Mouse (Mus musculus): ENCODE results near the gene Srpk1.
"Not testable (repeated sequence)": the region's sequence is repeated elsewhere in the genome, so short reads cannot be mapped to it uniquely, and the experiment has no call there.

Gene Srpk1

DNA sequence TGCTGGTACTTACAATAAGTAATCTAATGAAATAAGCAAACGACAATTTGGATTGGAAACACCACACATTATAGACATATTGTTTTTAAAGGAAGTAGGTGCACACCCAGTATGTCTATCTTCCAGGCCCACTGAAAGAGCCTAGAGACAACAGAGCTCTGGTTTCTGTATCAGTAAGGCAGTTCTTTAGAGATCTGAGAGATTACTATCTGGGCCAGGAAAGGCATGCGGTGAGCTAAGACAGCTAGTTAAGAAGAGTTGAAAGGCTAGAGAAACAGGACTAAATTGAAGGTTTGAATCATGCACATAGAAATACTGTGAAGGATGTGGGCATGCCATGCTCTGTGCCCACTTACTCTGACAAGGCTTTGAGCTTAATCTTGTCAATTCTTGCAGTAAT, 9.9 kb downstream of the Srpk1 start:
- DNase-seq, result no peak

DNA sequence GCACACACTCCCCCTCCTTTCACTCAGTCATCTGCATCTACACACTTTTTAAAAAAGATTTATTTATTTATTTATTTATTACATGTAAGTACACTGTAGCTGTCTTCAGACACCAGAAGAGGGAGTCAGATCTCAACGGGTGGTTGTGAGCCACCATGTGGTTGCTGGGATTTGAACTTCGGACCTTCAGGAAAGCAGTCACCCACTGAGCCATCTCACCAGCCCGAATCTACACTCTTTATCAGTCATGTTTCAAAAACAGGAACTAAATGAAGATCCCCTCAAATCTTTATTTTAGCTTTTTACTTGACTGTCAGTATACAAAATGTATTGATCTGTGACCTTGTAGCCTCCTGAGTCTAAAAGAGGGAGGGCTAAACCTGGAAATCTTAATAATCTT, 13.0 kb downstream of the Srpk1 start:
- DNase-seq, result no peak

DNA sequence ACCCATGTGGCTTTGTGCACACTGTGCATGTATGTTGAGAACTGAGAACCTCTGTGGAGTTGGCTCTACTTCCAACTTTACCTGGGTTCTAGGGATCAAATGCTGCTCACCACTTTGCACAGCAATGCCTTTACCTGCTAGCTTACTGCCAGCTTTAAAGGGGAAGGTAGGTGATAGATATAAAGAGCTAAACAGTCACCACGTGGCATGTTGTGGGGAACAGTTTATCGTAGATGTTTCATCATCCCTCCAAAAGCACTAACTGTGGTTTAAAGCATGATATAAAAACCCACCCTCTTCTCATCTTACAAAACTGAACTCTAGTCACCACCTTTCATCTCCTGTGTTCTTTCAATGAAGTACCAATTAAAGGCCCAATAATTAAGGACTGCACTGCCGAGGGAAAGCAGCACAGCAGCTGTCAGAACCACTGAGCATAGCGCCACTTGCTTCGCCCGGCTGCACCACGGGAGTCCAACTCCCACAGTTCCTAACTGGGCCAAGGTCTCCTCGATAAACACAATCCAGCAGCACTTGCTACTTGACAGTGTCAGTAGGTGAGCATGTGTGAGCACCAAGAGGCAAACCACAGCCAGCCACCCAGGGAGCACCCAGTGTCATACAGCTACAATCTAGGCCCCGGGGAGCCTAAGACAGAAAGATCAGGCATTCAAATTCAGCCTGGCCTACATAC, 20.8 kb downstream of the Srpk1 start:
- DNase-seq, result no peak

DNA sequence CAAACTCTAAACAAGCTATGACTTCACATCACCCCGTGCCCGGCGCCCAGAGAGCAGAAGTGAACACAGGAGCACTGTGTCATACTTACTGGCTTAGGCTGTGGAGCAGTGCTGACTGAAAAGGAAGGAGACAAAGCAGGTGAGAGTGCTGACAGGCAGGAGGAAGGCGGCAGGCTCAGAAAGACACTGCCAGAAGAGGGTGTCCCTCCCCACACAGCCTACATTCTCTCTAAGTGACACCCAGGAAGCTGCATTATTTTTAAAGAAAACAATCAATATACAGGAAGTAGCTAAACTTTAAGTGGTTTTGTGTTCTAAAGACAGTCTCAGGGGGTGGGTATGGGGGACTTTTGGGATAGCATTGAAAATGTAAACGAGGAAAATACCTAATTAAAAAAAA, 21.7 kb downstream of the Srpk1 start:
- DNase-seq, result no peak

DNA sequence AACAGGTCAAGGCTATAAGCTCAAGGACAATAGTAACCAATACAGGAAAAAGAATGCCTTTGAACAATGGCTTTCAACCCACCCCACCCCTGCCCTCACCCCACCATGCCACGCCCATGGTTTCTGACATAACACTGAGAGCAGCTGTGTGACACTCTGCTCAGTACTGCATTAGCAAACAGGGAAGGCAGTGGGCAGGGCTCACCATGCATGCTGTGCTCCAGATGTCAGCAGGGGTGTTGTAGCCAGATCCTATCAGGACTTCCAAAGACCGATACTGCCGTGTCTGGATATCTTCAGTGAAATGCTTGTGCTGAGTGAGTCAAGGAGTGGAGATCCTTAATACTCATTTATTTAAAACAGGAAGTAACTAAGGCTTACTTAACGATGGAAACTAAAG, 28.5 kb downstream of the Srpk1 start:
- no peak for DNase-seq

DNA sequence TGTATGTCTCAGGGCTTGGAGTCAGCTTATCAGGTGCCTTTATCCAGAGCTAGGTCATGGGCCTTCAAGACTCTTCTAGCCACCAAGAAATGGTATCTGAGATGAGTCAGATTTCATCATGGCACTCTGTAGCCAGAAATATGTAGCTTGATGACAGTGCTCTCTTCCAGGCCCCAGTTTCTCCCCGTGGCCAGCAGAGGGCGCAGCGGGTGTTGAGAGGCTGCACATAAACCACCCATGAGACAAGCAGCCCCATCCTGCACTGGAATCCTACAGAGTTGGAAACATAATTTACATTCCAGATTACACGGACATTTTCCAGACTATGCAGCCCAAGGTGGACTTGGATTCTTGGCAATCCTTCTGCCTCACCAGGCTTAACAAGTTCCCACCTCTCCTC, 29.5 kb downstream of the Srpk1 start:
- peak; percentile 79 for DNase-seq

DNA sequence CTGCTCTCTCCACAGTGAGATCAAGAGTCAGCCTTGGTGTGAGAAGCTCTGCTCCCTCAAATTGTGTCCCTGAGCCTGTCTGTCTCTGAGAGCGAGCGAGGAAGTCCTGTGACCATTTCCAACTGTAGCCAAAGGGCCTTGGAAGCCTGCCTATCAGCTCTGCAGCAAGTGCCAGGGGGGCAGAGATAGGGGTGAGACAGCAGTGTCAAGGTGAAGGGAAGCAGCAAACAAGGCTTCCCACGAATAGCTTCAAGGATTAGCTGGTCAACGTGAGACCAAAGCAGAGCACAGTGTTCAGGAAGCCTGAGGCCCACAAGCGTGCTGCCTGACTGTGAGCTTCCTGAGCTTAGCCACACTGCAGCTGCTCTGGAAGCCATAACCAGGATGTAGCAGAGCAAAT, 31.0 kb downstream of the Srpk1 start:
- DNase-seq, result no peak

DNA sequence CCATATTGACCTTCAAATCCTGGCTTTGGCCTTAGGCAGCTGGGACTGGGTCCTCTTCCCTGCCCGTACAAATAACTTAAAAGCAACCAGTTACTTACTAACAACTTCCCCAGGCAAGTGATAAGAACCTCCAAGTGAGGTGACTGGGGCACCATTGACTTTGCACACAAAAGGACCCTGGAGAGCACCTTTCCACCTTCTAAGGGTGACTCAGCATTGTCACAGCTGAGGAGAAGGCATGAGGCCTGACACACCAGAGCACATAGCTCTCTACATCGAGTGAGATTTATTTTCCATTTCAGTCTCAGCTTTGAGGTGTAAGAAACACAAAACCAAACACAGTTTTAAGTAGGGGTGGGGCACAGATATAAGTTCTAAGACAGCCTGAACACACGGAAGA, 31.9 kb downstream of the Srpk1 start:
- no peak for DNase-seq

DNA sequence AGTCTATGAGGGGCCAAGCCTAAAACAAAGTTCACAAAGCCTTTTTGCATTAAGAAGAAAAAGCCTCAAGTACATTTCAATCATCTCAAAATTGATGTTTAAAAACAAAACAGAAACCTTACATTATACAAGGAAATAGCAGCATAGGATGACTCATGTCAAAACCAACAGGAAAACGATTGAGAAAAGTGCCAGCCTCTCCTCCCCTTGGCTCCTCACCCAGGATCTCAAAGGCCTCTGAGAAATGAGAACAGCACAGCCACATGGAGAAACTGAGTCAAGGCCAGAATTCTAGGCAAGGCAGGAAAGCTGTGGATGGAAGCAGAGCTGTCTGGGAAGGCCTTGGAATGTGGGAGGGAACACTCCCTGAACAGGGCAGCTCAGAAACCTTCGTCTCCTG, 33.9 kb downstream of the Srpk1 start:
- no peak for DNase-seq

DNA sequence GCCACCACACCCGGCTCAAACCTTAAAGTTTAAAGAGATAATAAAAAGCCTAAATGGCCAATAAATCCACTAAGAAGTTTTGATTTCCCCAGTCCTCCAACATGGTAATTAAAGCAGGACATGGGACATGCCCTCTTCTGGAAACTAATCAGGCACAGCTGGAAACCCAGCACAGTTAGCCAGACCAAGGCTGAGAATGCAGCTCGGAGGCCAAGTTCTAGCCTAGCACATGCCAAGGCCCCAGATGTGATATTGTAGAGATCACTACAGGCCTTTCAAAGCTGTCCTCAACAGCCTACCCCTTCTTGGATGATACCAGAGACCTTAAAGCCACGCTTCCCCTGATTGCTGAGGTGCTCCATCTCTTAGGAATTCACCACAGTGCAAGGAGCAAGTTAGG, 36.0 kb downstream of the Srpk1 start:
- no peak for DNase-seq

DNA sequence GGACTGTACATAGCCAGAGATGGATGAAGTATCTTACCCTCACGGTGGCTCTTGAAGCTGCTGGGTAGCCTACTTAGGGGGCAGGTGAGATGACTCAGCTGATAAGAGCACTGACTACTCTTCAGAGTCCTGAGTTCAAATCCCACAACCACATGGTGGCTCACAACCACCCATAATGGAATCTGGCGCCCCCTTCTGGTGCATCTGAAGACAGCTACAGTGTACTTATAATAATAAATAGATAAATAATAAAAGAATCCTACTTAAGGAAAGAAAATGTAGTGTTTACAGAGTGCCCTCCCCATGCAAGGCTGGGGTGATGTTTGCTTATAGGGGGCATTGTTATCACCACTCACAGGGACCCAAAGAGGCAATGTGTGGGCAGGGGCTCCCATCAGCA, 41.5 kb downstream of the Srpk1 start:
- no peak for DNase-seq

DNA sequence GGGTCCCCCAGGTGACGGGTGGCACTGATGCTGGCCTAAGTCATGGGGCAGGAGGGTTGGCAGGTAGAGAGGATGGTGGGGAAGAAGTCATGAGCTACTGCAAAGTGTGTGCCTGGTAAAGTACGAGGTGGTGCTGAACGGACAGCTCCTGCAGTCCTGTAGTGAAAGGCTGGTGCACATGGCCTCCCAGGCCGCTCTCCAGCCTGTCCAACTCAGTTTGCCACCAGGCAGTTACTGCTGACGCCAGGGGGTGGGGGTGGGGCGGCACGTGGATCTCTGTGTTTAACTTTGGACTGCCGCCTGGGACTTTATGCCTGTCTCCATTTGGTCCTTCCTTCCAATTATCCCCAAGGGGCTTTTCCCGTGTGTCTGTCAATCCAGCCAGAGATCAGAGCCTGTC, 42.1 kb downstream of the Srpk1 start:
- DNase-seq, result peak; percentile 88

DNA sequence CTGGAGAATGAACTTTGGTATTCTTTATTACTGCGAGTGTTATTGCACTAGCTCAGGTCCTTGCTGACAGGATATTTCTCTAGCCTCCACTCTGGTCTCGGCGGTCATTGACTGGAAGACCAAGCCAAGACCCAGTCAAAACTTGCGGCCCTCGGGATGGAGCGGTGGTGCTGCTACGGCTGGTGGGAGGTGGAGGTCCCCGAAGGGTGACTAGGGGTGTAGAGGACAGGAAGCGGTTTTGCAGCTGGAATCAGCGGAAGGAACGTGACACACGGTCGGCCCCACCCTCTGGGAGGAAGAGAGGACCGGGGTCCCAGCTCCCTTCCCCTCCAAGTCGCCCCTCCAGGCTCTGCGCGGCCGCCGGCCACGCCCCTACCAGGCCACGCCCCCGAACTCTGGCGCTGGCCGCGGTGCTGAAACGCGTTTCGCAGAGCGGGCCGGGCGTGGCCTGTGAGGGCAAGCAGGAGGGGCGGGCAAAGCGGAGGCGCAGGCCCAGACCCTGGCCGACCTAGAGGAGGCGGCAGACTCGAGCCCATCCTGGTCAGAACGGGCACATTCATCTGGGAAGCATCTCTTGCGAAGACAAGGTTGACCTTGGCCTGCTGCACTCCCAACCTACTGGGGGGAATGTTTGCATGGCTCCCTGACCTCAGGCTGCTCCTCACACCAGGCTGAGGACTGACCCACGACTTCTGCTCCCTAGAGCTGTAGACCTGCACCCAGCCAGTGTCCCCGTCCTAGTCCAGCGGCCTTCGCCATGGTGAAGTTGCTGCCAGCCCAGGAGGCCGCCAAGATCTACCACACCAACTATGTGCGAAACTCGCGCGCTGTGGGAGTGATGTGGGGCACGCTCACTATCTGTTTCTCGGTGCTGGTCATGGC, 47.0 kb downstream of the Srpk1 start, which contains the start of gene Lhfpl5:
Lhfpl5 (plus strand) TSS at position 398 of the 882 bp plus-strand sequence.
- peak; percentile 91 for DNase-seq

DNA sequence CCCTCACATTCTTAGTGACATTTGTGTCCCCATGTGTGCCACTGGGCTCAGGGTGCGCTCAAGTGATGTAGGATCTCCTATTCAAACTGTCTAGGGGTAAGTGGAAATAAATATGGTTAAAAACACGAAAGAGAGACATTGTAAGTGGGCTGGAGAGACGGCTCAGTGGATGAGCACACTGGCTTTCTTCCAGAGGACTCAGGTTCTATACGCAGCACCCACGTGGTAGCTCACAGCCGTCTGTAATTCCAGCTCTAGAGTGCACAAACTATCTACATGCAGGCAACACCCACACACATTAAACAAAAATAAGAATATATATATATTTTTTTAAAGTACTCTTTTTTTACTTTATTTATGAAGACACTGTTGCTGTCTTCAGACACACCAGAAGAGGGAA, 49.6 kb downstream of the Srpk1 start:
- no peak for DNase-seq

DNA sequence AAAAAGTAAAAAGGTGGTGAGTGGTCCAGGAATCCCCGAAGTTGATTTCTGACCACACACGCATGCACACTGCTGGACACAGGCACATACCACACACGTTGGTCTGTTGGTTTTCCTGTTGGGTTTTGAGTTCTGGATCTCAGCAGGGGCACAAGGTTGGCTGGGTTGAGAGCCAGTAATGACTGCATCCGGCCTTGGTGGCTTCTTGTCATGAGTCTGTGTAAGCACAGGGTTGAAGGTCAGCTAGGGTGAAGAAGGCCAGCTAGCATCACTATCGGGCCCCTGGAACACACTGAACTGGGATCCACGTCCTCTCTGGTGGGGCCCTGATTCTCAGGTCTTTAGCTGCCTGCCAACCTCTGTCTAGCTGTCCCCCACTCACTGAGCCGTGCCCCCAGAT, 50.0 kb downstream of the Srpk1 start:
- no peak for DNase-seq

DNA sequence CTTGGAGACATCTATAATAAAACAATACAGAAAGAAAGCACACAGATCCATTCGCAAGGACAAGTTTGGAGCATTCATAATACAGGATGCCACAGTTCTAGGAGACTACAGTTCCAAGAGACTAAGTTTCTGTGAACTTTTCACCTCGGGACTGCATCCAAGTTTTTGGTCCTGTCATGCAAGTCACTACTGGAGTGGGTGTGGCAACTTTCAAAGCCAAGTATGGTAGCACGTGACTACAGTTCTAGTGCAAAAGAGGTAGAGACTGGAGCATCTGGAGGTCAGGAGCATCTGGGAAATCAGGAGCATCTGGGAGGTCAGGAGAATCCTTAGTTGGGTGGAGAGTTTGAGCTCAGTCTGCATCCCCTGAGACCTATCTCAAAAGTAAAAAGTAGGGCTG, 50.6 kb downstream of the Srpk1 start:
- DNase-seq, result no peak

DNA sequence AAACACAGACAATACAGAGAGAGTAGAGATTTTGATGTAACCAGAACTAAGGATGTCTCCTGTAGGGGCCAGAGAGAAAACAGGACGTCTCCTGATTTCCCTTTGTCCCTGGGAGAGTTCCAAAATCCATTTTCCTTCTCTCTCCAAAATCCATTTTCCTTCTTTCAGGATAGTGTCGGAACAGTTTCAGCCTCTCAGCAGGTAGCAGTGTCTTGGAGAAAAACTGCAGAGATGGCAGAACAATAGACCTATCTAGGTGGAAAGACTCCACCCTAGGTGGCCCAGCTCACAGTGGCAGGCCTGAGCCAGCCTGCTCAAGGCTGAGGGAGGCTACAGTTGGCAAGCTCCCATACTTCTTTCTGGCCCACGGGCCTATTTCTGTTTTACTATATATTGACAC, 55.0 kb downstream of the Srpk1 start:
- DNase-seq, result no peak

DNA sequence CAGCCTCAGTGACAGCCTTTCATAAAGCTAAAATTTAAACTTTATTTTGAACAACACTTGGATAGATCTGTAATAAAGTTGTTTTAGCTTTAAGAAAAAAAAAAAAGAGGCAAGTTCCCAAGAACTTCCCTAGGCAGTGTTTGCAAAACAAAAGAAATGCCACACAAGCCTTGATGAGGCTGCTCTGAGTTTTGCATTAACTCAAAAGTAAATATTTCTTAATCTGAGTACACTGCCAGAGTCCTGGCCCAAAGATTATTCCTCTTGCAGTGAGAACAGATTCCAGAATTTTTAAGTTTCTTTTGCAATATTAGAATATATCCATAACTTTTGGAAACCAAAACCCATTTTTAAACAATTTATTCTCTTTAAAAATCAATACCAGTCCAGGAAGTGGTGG, 57.3 kb downstream of the Srpk1 start:
- no peak for DNase-seq

DNA sequence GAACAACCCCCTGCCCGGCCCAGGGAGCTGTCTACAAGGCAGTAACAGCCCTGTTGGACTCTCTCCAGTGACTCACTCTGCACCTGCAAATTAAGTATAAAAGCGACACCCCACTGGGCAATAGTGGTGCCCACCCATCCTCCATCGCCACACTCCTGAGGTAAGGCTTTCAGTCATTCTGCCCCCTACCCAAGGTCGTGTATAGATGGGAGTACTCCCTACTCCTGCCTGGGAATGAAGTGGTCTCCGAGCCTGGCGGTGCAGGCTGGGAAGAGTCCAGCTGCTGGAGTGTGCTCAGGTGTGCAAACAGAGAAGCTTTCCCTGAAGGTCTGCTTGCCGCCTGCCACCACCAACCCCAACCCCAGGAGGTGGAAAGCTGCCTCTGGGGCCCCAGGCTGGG, 60.9 kb downstream of the Srpk1 start:
- DNase-seq, result no peak

DNA sequence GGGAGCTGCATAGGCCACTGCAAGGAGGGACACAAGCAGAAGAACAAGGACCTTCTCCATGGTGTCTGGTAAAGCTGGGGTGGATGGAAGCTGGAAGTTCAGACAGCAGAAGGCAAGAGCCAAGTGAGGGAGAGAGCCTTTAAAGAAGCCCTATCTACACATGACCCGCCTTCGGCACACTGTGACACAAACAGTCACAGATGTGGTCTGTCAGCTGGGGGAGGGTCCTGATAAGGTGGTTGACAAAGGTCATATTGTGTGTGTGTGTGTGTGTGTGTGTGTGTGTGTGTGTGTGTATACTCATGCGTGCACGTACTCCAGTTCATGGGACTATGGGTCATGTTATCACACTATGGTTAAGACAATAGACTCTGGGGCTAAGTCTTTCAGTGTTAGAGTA, 61.9 kb downstream of the Srpk1 start, which contains the start of gene Clps:
Clps (minus strand) TSS at position 169 of the 400 bp plus-strand sequence.
- DNase-seq, result no peak

DNA sequence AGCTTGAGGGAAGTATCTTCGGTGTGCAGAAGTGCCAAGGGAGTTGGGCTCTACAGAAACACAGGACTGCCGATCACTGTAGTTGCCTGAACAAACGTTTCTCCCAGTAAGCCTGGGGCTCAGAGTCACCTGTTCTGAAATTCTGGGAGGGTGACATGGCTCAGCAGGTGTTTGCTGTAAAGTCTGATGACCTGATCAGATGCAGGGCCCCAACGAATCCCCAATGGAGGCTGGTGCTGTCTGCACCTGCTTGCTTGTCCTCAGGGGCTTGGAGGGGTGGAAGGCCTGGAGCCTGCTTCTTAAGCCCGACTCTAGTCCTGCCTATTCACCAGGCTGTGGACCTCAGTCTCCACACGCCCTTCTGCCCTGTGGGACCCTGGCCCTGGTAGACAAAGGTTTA, 64.7 kb downstream of the Srpk1 start:
- no peak for DNase-seq

DNA sequence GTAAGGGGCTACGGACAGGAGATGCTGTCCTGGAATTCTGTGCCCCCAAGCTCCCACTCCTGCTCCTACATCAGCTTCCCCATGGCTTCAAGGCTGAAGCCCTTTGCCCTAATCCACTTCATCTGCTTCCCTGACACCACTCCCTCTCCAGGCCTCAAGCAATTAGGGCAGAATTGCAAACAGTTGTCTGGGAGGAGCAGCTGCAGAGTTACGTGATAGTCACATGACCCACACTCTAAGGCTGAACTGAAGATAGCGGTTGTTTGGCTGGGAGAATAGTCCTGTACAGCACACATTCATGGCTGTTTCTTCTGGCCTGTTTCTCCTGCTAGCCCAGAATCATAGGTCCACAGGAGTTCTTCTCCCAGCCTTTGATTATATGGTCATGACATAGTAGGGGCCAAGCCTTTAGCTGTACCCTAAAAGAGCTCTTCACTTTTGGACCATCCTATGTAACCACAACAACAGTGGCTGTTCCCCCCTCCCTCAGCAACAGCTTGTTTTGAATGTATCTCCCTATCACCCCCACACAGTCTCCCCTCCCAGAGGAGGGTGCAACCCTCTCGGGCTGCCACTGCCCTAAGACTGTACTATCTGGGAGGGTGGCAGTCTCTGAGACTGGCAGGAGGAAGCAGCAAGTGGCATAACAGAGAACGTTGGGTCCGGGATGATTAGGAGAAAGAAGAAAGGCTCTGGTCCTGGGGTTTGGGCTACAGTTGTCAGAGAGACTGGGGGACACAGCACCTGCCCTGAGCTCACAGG, 65.7 kb downstream of the Srpk1 start:
- peak; percentile 54 for DNase-seq

DNA sequence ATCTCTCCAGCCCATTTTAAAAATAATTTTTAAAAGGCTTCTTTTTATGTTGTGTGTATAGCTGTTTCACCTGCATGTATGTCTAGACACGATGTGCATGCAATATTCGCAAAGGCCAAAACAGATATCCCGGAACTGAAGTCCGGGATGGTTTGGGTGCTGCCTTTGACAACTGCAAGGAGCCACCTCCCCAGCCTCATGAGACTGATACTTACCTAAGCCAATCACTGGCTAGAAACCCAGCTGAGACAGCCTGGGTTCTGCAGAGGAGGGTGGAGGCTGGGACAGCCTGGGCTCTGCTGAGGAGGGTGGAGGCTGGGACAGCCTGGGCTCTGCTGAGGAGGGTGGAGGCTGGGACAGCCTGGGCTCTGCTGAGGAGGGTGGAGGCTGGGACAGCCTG, 68.5 kb downstream of the Srpk1 start:
- DNase-seq, result not testable (repeated sequence)

Measured in embryo, embryonic 11 days (tissue).